Mouse (Mus musculus) retina, postnatal 7 days (tissue): ENCODE results near the gene Eif2b3.

Source experiments
- DNase-seq: peaks from one replicate; pipeline ENCODE4 v3.0.0-alpha.2; 2012; ENCODE audit warnings: low read depth, low spot score

The Eif2b3 gene

GRCm38 (mm10) chr4:117014901-117015415 is 4.2 kb upstream of the Eif2b3 start:
- no peak for DNase-seq

GRCm38 (mm10) chr4:117017738-117018137 is 1.5 kb upstream of the Eif2b3 start:
- no peak for DNase-seq

GRCm38 (mm10) chr4:117018327-117018726 is 875 bp upstream of the Eif2b3 start:
- no peak for DNase-seq

- DNase-seq, result no peak
Measured at GRCm38 (mm10) chr4:117023469-117023868, 4.3 kb downstream of the Eif2b3 start.

- DNase-seq, result no peak
Measured at GRCm38 (mm10) chr4:117031105-117031504, 11.9 kb downstream of the Eif2b3 start.

GRCm38 (mm10) chr4:117039925-117040687 is 20.9 kb downstream of the Eif2b3 start:
- DNase-seq, result no peak

- DNase-seq, result no peak
Measured at GRCm38 (mm10) chr4:117040791-117041190, 21.6 kb downstream of the Eif2b3 start.

- no peak for DNase-seq
Measured at GRCm38 (mm10) chr4:117041283-117041721, 22.1 kb downstream of the Eif2b3 start.

- DNase-seq, result no peak
Measured at GRCm38 (mm10) chr4:117048836-117049235, 29.6 kb downstream of the Eif2b3 start.

- DNase-seq, result no peak
Measured at GRCm38 (mm10) chr4:117049485-117049884, 30.3 kb downstream of the Eif2b3 start.

GRCm38 (mm10) chr4:117052626-117053025 is 33.4 kb downstream of the Eif2b3 start:
- no peak for DNase-seq

- no peak for DNase-seq
Measured at GRCm38 (mm10) chr4:117053956-117054355, 34.8 kb downstream of the Eif2b3 start.

GRCm38 (mm10) chr4:117056102-117056501 is 36.9 kb downstream of the Eif2b3 start:
- DNase-seq, result no peak

GRCm38 (mm10) chr4:117056514-117056913 is 37.3 kb downstream of the Eif2b3 start:
- no peak for DNase-seq

- DNase-seq, result no peak
Measured at GRCm38 (mm10) chr4:117058512-117058911, 39.3 kb downstream of the Eif2b3 start.

GRCm38 (mm10) chr4:117062700-117063390 is 43.6 kb downstream of the Eif2b3 start:
- DNase-seq, result no peak

GRCm38 (mm10) chr4:117068035-117068434 is 48.8 kb downstream of the Eif2b3 start:
- DNase-seq, result no peak

GRCm38 (mm10) chr4:117069647-117070046 is 50.4 kb downstream of the Eif2b3 start:
- DNase-seq, result no peak

- no peak for DNase-seq
Measured at GRCm38 (mm10) chr4:117070624-117071023, 51.4 kb downstream of the Eif2b3 start.

- no peak for DNase-seq
Measured at GRCm38 (mm10) chr4:117071183-117071582, 52.0 kb downstream of the Eif2b3 start.

- no peak for DNase-seq
Measured at GRCm38 (mm10) chr4:117087948-117088640, 68.9 kb downstream of the Eif2b3 start.

- no peak for DNase-seq
Measured at GRCm38 (mm10) chr4:117090586-117090985, 71.4 kb downstream of the Eif2b3 start.
